Mouse (Mus musculus) cerebellum, postnatal 36 days (tissue): ENCODE measurements around the gene Ovgp1.
"Not testable (repeated sequence)": the region's sequence is repeated elsewhere in the genome, so short reads cannot be mapped to it uniquely, and the experiment has no call there.

ENCODE experiments used
- DNase-seq, 2 experiments: peaks; one replicate each; pipeline ENCODE4 v3.0.0; 2021 to 2022; ENCODE audit warnings: mixed read lengths in 2 of 2

Ovgp1 gene

DNA sequence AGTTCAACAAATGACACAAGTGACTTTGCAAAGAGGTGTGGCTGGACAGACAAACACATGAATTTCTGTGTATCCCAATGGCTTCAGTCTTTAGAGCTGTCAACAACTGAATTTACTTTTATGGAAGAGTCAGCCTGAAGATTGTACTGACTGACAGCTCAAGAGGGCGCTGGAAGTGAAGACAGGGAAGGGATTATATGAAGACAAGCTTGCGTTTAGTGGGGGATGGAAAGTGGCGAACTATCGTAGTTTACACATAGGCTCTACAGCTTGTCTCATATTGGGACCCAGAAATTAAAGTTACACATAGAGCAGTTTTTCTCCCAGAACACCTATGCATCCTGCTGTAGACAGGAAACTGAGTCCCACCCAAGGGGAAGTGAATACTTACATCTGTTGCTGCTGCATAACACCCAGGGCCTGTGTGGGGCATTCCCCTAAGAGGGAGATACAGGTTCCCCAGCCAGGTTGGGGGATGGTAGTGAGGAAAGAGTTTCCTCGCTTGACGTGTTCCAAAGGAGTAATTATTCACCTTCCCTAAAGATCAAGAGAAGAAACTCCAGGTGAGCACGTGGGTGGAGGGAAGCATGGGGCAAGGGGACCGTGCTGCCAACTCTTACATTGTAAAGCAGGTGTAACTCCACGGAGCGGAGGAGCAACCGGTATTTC lies 27.3 kb downstream of the Ovgp1 start:
- DNase-seq: no peak

DNA sequence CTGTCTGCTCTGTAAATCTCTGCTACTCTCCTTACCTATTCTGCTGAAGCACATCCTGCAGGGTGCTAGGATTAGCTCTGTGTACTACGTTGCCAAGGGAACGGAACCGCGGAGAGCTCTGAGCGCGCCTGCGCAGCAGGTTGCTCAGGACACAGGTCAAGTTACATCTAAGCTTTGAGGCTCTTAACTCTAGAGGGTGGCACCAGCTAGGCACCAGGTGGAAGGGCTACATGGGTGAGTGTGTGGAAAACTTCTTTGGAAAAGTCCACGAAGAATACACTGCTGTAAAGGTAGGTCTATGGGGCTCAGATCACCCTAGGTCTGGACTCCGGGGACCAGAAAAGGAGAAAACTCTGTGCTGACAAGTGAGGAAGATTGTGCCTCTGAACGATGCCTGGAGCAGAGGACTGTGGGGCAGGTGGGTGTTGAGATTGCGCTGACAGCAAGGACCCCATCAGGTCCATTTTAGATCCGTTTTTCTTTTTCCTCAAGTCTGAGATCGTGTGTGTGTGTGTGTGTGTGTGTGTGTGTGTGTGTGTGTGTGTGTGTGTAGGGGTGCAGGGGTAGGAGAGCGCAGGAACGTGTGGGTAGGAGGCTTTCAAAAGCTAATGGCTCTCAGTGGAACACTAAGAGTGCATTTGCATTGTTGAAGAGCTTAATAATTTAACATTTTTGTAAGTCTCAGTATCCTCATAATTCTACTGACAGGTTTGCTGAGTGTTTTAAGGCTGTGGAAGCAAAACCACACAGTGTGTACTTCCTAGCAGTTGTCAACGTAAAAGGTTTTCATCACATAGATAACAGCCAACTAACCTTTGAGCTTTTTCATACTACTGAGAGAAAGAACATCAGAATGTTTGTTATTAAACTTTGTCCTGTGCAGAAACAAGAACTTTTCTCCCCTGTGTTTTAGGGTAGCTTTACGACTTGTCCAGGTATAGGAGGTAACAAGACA lies 28.2 kb downstream of the Ovgp1 start:
- peak; percentile 9 to 18 for DNase-seq

DNA sequence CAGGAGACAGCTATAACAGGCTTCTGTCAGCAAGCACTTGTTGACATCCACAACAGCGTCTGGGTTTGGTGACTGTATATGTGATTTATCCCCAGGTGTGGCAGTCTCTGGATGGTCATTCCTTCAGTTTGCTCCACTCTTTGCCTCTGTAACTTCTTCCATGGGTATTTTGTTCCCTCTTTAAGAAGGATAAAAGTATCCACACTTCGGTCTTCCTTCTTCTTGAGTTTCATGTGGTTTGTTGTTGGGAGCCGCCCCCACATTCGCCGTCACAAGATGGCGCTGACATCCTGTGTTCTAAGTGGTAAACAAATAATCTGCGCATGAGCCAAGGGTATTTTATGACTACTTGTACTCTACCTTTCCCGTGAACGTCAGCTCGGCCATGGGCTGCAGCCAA lies 29.8 kb downstream of the Ovgp1 start:
- not testable (repeated sequence) for DNase-seq

DNA sequence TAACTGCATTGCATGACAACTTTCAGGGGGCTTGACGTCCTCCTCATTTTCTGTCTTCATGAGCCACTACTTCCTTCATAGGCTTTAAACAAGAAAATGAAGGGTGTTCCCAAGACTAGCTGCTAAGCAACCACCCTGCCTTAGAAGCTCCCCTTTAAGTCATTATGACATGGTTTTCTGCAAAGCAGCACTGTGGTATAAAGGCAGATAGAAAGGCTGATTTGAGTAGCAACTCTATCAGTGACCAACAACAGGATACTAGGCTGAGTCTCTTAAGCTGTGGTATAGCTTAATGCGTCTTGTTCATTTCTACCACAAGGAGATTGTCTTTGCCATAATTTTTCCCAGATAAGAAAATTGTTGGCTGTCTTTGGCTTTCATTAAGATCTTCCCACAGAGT lies 41.0 kb downstream of the Ovgp1 start, which contains the start of gene Pifo:
Gene Pifo (minus strand): TSS at position 101 of the 400 bp plus-strand sequence.
- no peak for DNase-seq

DNA sequence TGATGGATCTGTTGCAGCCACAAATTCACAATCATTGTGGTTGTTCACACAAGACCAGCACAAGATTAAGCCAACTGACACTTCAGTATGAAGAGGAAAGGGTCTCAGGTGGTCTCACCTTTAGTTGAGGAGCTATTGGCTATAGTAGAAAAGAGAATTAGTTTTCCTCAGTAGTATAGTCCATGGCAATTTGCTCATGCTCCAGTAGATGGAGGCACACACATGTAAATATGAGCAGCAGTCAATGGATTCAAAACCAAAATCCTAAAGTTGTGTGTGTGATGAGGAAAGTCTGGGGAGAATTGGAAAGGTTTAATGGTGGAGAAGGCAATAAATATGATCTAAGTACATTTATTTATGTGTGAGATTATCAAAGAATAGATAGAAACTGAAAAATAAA lies 48.3 kb downstream of the Ovgp1 start:
- DNase-seq: peak in 1 of 2 experiments; percentile 32

DNA sequence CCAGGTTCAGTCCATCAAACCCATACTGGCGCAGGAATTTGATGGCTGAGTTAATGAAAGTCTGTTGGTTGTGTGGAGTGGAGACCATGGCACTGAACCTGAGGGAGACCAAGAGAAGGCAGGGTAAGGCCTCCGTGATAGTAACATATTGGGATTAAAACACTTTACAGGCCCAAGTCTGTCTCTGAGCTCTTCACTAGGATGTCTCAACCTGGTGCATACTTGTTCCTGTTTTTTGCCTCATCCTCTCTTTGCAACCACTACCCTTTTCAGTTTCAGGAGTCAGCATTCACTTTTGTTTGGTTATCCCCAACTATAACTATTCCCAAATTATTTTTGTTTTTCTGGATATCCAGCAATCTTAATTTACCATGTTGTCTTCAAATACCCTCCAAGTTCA lies 50.6 kb downstream of the Ovgp1 start:
- DNase-seq: no peak

DNA sequence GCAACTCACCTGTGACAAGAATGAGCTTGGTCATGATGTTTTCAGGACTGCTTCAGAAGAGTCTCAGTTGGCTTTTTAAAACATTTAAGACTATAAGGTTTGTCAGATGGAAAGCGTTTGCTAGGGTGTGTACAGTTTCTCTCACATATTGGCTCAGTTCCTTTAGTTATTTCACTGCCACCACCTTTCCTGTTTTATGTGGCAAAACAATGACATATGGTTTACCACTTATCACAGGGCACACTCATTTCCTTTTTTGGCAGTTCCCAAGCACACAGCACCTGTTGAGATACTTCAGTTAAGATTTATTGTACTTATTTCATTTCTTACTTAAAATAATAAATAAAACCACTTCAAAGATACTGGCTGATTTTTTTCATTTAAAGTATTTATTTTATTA lies 59.3 kb downstream of the Ovgp1 start, which contains the start of gene Chil5:
Gene Chil5 (minus strand): TSS at position 34 of the 400 bp plus-strand sequence.
- peak in 1 of 2 experiments; percentile 8 for DNase-seq
